Mouse (Mus musculus) embryo, embryonic 10.5 days (tissue): ENCODE measurements around the gene Dynlt1b.
"Not testable (repeated sequence)": the region's sequence is repeated elsewhere in the genome, so short reads cannot be mapped to it uniquely, and the experiment has no call there.

Experiments used
- DNase-seq: peaks from one replicate; pipeline ENCODE4 v3.0.0-alpha.2; 2015; ENCODE audit warnings: low spot score

The Dynlt1b gene

DNA sequence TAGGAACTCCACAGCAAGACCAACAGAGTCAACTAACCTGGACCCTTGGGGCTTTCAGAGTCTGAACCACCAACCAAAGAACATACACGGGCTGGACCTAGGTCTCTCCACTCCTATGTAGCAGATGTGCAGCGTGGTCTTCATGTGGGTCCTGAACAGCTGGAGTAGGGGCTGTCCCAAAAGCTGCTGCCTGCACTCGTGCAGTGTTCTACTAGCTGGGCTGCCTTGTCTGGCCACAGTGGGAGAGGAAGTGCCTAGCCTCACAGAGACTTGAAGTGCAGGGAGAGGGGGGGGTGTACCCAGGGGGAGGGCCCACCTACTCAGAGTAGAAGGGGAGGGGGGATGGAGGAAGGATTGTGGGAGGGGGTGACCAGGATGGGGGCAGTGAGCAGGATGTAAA, 7.1 kb upstream of the Dynlt1b start:
- not testable (repeated sequence) for DNase-seq

GRCm38 (mm10) chr17:6424294-6424980, 5.5 kb upstream of the Dynlt1b start:
- DNase-seq, result peak; percentile 5

DNA sequence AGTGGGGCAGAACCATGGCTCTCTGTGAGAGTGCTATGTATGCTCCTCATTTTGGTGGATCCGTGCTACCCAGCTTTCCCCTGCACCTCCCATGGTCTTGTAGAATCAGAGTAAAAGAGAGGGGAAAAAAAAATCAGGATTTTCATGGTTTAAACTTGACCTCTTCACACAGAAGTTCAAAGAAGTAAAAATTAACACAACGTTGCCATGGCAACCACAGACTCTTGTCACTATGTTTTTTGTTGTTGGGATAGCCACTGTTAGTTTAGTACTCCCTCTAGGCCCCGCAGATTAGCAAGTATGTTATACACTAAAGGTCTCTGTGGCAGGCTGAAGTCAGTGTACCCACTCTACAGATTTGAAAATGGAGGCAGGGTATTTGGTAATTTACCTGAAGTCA, 4.6 kb upstream of the Dynlt1b start:
- DNase-seq, result peak; percentile 51

DNA sequence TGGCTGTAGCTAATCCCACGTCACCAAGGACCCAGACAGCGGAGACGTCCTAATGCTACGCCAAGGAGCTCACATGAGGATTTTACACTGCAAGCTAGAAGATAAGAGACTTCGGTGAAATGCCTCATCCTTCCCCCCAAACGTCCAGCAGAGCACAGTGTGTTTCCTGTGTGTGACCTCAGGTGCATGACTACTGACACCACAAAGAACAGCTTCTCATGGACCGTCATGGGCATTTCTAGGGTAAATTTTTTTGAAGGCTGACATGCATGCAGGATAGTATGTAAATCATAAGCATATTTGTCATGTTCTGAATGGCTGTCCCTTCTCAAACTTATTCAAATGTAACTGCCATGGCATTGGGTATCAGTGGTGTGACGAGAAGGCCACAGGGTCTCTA, 3.0 kb upstream of the Dynlt1b start:
- DNase-seq, result not testable (repeated sequence)

DNA sequence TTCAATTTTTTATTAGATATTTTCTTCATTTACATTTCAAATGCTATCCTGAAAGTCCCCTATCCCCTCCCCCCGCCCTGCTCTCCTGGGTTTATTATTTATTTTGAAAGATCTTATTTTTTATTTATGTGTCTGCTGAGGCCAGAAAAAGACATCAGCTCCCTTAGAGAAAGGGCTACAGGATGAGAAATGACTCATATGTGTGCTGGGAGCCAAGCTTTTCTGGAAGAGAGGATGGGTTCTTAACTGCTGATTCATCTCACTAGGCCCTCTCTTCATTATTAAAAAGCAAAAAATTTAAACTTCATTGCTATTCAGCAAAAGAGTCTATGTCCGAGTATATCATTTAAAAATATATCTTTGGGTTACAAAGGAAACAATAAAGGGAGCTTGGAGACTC, 986 bp upstream of the Dynlt1b start:
- not testable (repeated sequence) for DNase-seq

DNA sequence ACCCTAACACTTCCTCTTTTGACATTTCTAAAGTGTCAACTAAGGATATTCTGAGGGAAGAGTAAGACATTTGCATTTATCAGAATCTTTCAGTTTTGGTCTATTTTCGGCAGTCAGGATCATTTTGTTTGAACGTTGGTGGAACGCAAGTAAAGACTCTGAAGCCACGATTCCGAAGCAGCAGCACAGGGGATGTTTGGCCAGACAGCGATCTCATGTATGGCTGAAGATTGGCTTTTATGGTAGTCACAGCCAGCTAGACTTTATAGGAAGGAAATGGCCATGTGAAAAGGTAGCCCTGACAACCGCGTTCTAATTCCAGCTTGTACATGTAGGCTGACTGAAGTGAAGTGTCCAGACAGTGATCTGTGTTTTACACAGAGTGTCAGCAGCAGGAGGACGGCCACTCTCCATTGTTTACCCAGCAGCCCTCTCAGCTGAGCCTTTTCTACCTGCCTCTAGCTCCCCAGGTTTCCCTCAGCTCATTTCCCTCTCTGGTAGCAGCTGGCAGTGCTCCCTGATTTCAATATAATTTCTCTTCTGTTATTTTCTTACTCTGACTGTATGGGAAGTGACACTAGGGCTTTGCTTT, 594 bp downstream of the Dynlt1b start:
- not testable (repeated sequence) for DNase-seq

DNA sequence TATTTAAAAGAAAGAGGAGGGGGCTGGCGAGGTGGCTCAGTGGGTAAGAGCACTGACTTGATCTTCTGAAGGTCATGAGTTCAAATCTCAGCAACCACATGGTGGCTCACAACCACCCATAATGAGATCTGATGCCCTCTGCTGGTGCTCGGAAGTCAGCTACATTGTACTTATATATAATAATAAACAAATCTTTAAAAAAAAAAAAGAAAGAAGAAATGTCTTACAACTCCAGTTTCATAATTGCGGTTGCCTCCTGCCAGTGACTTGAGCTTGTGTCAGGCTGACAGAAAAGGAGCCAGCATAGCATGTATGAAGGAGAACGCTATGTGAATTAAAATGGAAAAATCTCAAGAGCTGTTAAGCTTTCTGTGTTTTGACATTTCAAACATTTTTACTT, 2.5 kb downstream of the Dynlt1b start:
- DNase-seq, result not testable (repeated sequence)

GRCm38 (mm10) chr17:6433691-6434090, 3.8 kb downstream of the Dynlt1b start:
- DNase-seq, result not testable (repeated sequence)

DNA sequence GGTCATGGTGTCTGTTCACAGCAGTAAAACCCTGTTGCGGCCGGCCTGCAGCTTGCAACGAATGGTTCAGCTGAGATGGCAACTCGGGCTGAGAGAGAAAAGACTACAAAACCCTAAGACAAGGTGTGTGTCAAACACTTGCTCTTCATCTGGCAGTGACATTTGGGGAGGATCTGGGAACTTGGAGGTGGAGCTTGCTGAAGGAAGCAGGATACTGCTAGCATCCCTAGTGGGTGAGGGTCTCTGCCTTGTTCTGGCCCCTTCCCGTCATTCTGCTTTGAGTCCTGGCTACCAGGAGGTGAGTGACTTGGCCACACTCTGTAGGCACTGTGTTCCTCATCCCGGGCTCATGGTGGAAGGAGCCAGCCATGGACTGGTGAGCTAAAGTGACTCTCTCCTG, 8.2 kb downstream of the Dynlt1b start:
- DNase-seq, result not testable (repeated sequence)

- not testable (repeated sequence) for DNase-seq
Measured at GRCm38 (mm10) chr17:6439913-6440312, 10.0 kb downstream of the Dynlt1b start.

GRCm38 (mm10) chr17:6440493-6441077, 10.7 kb downstream of the Dynlt1b start:
- not testable (repeated sequence) for DNase-seq

- DNase-seq, result not testable (repeated sequence)
Measured at GRCm38 (mm10) chr17:6441254-6441653, 11.3 kb downstream of the Dynlt1b start.

GRCm38 (mm10) chr17:6442513-6442912, 12.6 kb downstream of the Dynlt1b start:
- DNase-seq, result not testable (repeated sequence)

- DNase-seq, result not testable (repeated sequence)
Measured at GRCm38 (mm10) chr17:6445794-6446587, 16.1 kb downstream of the Dynlt1b start.

DNA sequence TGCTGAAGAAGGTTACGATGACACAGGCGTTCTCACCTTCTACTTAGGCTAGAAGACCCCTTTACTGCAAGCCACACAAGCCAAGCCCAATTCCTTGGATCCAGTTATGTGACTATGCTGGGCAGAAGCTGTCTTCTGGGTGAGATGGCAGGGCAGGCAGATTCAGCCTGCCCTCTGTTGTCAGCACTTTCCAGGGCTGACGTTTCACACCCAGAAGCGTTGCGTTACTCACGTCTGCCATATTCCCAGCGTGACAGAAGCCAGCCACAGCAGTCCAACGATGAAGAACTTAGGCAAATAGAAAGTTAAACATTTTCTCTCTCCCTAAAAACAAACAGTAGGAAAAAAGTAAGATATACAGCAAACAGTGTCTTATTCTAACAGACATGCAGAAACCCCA, 18.4 kb downstream of the Dynlt1b start:
- DNase-seq, result not testable (repeated sequence)

DNA sequence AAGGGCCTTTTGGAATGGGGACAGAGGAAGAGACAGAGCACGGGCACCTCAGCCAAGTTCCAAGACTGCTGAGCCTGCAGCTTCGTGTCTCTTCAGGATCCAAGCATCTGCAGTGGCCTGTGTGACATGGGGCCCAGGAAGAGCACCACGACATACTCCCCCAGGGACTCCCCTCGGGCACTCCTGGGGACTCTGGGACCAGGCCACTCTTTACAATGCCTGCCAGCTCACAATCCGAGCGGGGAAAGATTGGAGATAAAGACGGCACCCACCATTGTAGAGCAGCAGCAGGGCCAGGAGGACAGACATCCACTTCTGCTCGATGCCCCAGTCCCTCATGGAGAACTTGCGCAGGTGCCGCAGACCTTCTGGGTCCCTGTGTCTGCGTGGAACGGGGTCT, 19.3 kb downstream of the Dynlt1b start:
- not testable (repeated sequence) for DNase-seq

- DNase-seq, result not testable (repeated sequence)
Measured at GRCm38 (mm10) chr17:6451205-6451604, 21.3 kb downstream of the Dynlt1b start.

DNA sequence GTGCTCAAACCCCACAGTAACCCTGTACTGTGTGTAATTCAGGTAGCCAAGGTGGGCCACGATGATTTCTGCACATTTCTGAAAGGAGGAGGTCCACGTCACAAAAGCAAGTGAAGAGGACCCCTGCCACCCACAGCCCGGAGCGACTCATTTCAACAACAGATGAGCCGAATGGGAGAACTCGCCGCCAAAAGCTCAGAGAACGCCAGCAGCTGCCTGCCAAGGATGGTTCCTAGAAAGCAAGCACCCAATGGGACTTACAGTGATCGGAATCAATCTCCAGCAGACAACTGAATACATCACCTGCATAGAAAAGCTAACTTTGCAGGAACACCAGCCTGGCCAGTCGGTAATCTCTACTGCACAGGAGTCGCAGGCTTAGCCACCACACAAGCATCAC, 22.8 kb downstream of the Dynlt1b start:
- not testable (repeated sequence) for DNase-seq

GRCm38 (mm10) chr17:6454703-6455102, 24.8 kb downstream of the Dynlt1b start:
- not testable (repeated sequence) for DNase-seq

- not testable (repeated sequence) for DNase-seq
Measured at GRCm38 (mm10) chr17:6455883-6456282, 26.0 kb downstream of the Dynlt1b start.

- DNase-seq, result not testable (repeated sequence)
Measured at GRCm38 (mm10) chr17:6456614-6457402, 26.9 kb downstream of the Dynlt1b start.
